33 mouse cellular contexts compared by ENCODE assay signal in the genomic region with DNA sequence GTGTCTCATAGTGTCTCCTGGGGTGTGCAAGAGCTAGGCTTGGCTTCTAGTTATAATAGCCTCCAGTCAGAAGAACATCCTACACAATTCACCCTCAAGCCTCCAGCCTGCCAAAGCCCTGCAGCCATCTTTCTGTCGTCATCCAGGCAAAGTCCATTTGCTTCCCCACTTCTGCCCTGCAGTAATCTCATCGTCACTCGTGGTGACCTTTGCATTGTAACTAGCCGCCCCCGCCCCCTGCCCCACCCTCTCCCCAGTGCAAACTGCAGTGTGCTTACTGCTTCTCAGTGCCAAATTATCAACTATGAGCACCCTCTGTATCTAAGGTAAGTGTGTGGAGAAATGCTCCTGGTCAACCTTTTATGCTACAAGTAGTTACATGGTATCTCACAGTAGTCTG. TPM values are rescaled to one million over a fixed set of nuclear protein-coding genes. Genes with fewer than 3 reads are reported as not detected.
A peak's percentile ranks its signal among the peaks of the same experiment; 100 is the strongest.
DNase-seq lines count a peak whose midpoint lies in the region; ATAC-seq and TF ChIP-seq lines count a peak whose summit lies in the region.
"Had no signal": no experiment of that assay in that cellular context is flagged by ENCODE, and none has a peak within 500 bp of the region (broad histone marks: within the 10 kb centered on the region; RNA-seq: fewer than 3 reads in every experiment).

No protein-coding gene starts in this region.

- H3K27me3 ChIP-seq in intestine, postnatal 0 days (replicated peaks; ENCODE audit: control insufficient read depth, insufficient read depth, low read length): no peaks in the 10 kb centered on the region
- H3K27me3 ChIP-seq in liver, embryonic 12.5 days (replicated peaks): no peaks in the 10 kb centered on the region
- H3K27me3 ChIP-seq in small intestine, adult 2 months (ENCODE audit: control insufficient read depth, insufficient read depth, low read length): no peaks in the 10 kb centered on the region
- no peaks in the 10 kb centered on the region for H3K27me3 ChIP-seq in midbrain, embryonic 15.5 days (replicated peaks)
- H3K27me3 ChIP-seq: CH12.LX; hindbrain, embryonic 15.5 days; kidney, embryonic 15.5 days; limb, embryonic 13.5 days; lung, embryonic 15.5 days; midbrain, embryonic 13.5 days had no signal

- WGBS in intestine, postnatal 0 days: 25% methylated on average over 5 of the region's 5 CpGs
- 54% methylated on average over 5 of the region's 5 CpGs for WGBS in liver, embryonic 12.5 days (ENCODE audit: insufficient replicate concordance)
- 19% methylated on average over 5 of the region's 5 CpGs for WGBS in small intestine, adult 2 months
- WGBS in midbrain, embryonic 15.5 days: 51% methylated on average over 5 of the region's 5 CpGs

- peak; percentile 95 for ATAC-seq in intestine, postnatal 0 days
- ATAC-seq in liver, embryonic 12.5 days: peak; percentile 70
- no peak for ATAC-seq in midbrain, embryonic 15.5 days (replicated peaks)
- ATAC-seq: forebrain, postnatal 0 days; midbrain, embryonic 13.5 days; Patski had no signal

- no peak overlapping the region for H3K4me2 ChIP-seq in intestine, postnatal 0 days (replicated peaks; ENCODE audit: low read depth)
- no peak overlapping the region for H3K4me2 ChIP-seq in liver, embryonic 12.5 days
- no peak overlapping the region for H3K4me2 ChIP-seq in midbrain, embryonic 15.5 days
- H3K4me2 ChIP-seq: hindbrain, embryonic 15.5 days; kidney, embryonic 15.5 days; limb, embryonic 13.5 days; lung, embryonic 15.5 days; midbrain, embryonic 13.5 days had no signal

- H3K4me1 ChIP-seq in intestine, postnatal 0 days (replicated peaks; ENCODE audit: control insufficient read depth, insufficient read depth, low read length): peaks cover 7% of the 10 kb centered on the region; the same call in 1 of the 2 replicates
- no peaks in the 10 kb centered on the region for H3K4me1 ChIP-seq in liver, embryonic 12.5 days
- peaks cover 14% of the 10 kb centered on the region; the same call in 1 of the 2 replicates for H3K4me1 ChIP-seq in small intestine, adult 2 months (ENCODE audit: control insufficient read depth, insufficient read depth, insufficient read length, low read length)
- H3K4me1 ChIP-seq in midbrain, embryonic 15.5 days: no peaks in the 10 kb centered on the region
- H3K4me1 ChIP-seq: forebrain, embryonic 10.5 days; heart, embryonic 10.5 days; hindbrain, embryonic 15.5 days; kidney, embryonic 15.5 days; limb, embryonic 13.5 days; lung, embryonic 15.5 days; midbrain, embryonic 13.5 days had no signal

- H3K9ac ChIP-seq in intestine, postnatal 0 days (ENCODE audit: low read depth, low read length): no peak overlapping the region
- H3K9ac ChIP-seq in liver, embryonic 12.5 days: no peak overlapping the region
- H3K9ac ChIP-seq in midbrain, embryonic 15.5 days: no peak overlapping the region
- H3K9ac ChIP-seq: forebrain, postnatal 0 days; hindbrain, embryonic 15.5 days; kidney, embryonic 15.5 days; limb, embryonic 13.5 days; lung, embryonic 15.5 days; midbrain, embryonic 13.5 days had no signal

- peak overlapping the region; percentile 77 for H3K27ac ChIP-seq in intestine, postnatal 0 days (ENCODE audit: low read depth, low read length)
- H3K27ac ChIP-seq in liver, embryonic 12.5 days: no peak overlapping the region
- H3K27ac ChIP-seq in small intestine, adult 2 months (ENCODE audit: insufficient read depth, low read depth, low read length): peak overlapping the region; percentile 50; the same call in 1 of the 2 replicates
- H3K27ac ChIP-seq in midbrain, embryonic 15.5 days: no peak overlapping the region
- H3K27ac ChIP-seq: forebrain, embryonic 10.5 days; heart, embryonic 10.5 days; hindbrain, embryonic 15.5 days; kidney, embryonic 15.5 days; limb, embryonic 13.5 days; lung, embryonic 15.5 days; midbrain, embryonic 13.5 days had no signal

- no peak overlapping the region for H3K4me3 ChIP-seq in intestine, postnatal 0 days (ENCODE audit: low read depth, low read length)
- H3K4me3 ChIP-seq in liver, embryonic 12.5 days: no peak overlapping the region
- no peak overlapping the region for H3K4me3 ChIP-seq in small intestine, adult 2 months (ENCODE audit: low read depth, low read length)
- H3K4me3 ChIP-seq in midbrain, embryonic 15.5 days: no peak overlapping the region
- H3K4me3 ChIP-seq: forebrain, embryonic 10.5 days; heart, embryonic 10.5 days; hindbrain, embryonic 15.5 days; kidney, embryonic 15.5 days; limb, embryonic 13.5 days; lung, embryonic 15.5 days; megakaryocyte, embryonic 14.5 days; midbrain, embryonic 13.5 days had no signal

- H3K9me3 ChIP-seq in intestine, postnatal 0 days (ENCODE audit: control insufficient read depth): no peaks in the 10 kb centered on the region
- no peaks in the 10 kb centered on the region for H3K9me3 ChIP-seq in liver, embryonic 12.5 days (replicated peaks)
- H3K9me3 ChIP-seq in midbrain, embryonic 15.5 days: no peaks in the 10 kb centered on the region
- H3K9me3 ChIP-seq: forebrain, embryonic 10.5 days; G1E; heart, embryonic 10.5 days; hindbrain, embryonic 15.5 days; kidney, embryonic 15.5 days; limb, embryonic 13.5 days; lung, embryonic 15.5 days; megakaryocyte, embryonic 14.5 days; midbrain, embryonic 13.5 days had no signal

- no peak for TF ChIP-seq POLR2A in small intestine, adult 2 months (IDR thresholded peaks at IDR 0.05; ENCODE audit: low read depth, low read length)

- no peak for DNase-seq in layer of hippocampus, postnatal 14 days (ENCODE audit: low spot score in 2 of 2)
- no peak for DNase-seq in right cerebral cortex, postnatal 14 days
- DNase-seq in adrenal gland, adult (ENCODE audit: inconsistent age in 2 of 2, low spot score in 1 of 2): no peak
- DNase-seq: adrenal gland, adult 2 months; B cell, adult 2 months; cerebellum, adult 11-12 months; cerebellum, postnatal 14 days; forebrain, postnatal 0 days; kidney, adult 11 months; lung, postnatal 36 days had no signal

- no peaks in the 10 kb centered on the region for H3K36me3 ChIP-seq in intestine, postnatal 0 days (ENCODE audit: control insufficient read depth, insufficient read depth)
- H3K36me3 ChIP-seq in liver, embryonic 12.5 days: no peaks in the 10 kb centered on the region
- peaks cover 14% of the 10 kb centered on the region for H3K36me3 ChIP-seq in small intestine, adult 2 months (ENCODE audit: control insufficient read depth, insufficient read depth, low read length)
- H3K36me3 ChIP-seq in midbrain, embryonic 15.5 days (replicated peaks): no peaks in the 10 kb centered on the region
- H3K36me3 ChIP-seq: forebrain, embryonic 10.5 days; G1E; heart, embryonic 10.5 days; hindbrain, embryonic 15.5 days; kidney, embryonic 15.5 days; limb, embryonic 13.5 days; lung, embryonic 15.5 days; midbrain, embryonic 13.5 days had no signal

- TF ChIP-seq CTCF in intestine, postnatal 0 days (IDR thresholded peaks at IDR 0.05; ENCODE audit: low read depth): no peak
- no peak for TF ChIP-seq CTCF in small intestine, adult 2 months (IDR thresholded peaks at IDR 0.05; ENCODE audit: extremely low read depth, insufficient read length, insufficient replicate concordance, low read depth, low read length)

RNA-seq across cellular contexts. Expression of a gene that starts 16.9 kb away (rescaled TPM):
- 4.4 and 5.8 TPM in 2 replicates for polyA plus RNA-seq in intestine, postnatal 0 days (2015; fragmentation: Nextera tagmentation; extraction: Ambion mirVana)
- not detected in 2 replicates for polyA plus RNA-seq in liver, embryonic 12.5 days (2016; fragmentation: Nextera tagmentation; extraction: Ambion mirVana)
- polyA plus RNA-seq in small intestine, adult 2 months (2012; rRNA removed): 64.5 and 78.2 TPM in 2 replicates
- total RNA-seq in layer of hippocampus, postnatal 14 days (2021): not detected
- polyA plus RNA-seq in midbrain, embryonic 15.5 days (2015; fragmentation: Nextera tagmentation; extraction: Ambion mirVana): not detected in 2 replicates
- total RNA-seq: adrenal gland, adult 2 months; adrenal gland, postnatal 4 days; CH12.LX; forebrain, postnatal 0 days; gastrocnemius, adult 18-20 months; hematopoietic stem cell, adult 5-6 weeks; layer of hippocampus, adult 18-20 months; layer of hippocampus, postnatal 25 days; left cerebral cortex, postnatal 25 days had no signal
- polyA plus RNA-seq: adrenal gland, adult 2 months; embryonic facial prominence, embryonic 11.5 days; forebrain, embryonic 10.5 days; forebrain, postnatal 0 days; G1E; heart, embryonic 10.5 days; hindbrain, embryonic 15.5 days; kidney, embryonic 15.5 days; limb, embryonic 13.5 days; lung, embryonic 15.5 days; midbrain, embryonic 13.5 days; neural tube, embryonic 11.5 days; Patski had no signal

RNA-seq across cellular contexts. Expression of a gene that starts 35.0 kb away (rescaled TPM):
- 0.18 and 0.81 TPM in 2 replicates for polyA plus RNA-seq in intestine, postnatal 0 days (2015; fragmentation: Nextera tagmentation; extraction: Ambion mirVana)
- polyA plus RNA-seq in liver, embryonic 12.5 days (2016; fragmentation: Nextera tagmentation; extraction: Ambion mirVana): 0.20 and 0.26 TPM in 2 replicates
- 1.0 and 1.2 TPM in 2 replicates for polyA plus RNA-seq in small intestine, adult 2 months (2012; rRNA removed)
- total RNA-seq in layer of hippocampus, postnatal 14 days (2021): 1 to 10 TPM in 1 of 2 experiments, under 1 TPM in 1; 0.74 to 1.4 TPM
- 0.19 and 0.34 TPM in 2 replicates for polyA plus RNA-seq in midbrain, embryonic 15.5 days (2015; fragmentation: Nextera tagmentation; extraction: Ambion mirVana)
- polyA plus RNA-seq: embryonic facial prominence, embryonic 11.5 days; G1E; heart, embryonic 10.5 days; neural tube, embryonic 11.5 days had no signal

Comparison
In these comparisons a context has a peak if more than half of its experiments do, and no peak if none do; other contexts are left out.
1. H3K27ac ChIP-seq: peak in intestine, postnatal 0 days (single experiment) and small intestine, adult 2 months (single experiment); none in liver, embryonic 12.5 days (single experiment) and midbrain, embryonic 15.5 days (single experiment).